Mouse (Mus musculus) kidney, postnatal 36 days (tissue): ENCODE results near the gene Defb38.

ENCODE experiments used
- DNase-seq, 2 experiments: peaks; one replicate each; pipeline ENCODE4 v3.0.0; 2021 to 2022; ENCODE audit warnings: mixed read lengths in 2 of 2

Defb38 gene

DNA sequence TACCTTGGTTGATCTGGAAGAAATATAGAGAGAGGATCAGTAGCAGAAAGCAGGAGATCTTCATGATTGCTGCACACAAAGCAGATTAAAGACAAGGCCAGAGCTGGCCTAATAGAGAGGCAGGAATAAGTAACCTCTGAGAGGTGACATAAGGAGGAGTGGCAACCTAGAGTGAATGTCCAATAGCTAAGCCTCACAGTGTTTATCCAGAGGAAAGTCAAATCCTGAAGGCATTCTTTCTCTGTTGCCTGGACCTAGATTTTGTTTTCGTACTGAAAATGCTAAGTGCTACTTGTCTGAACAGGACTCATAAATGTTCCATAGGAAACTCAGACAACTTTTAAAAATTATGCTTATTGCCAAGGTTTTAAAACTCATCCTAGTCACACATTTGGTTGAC is at the start of gene Defb38:
TSS of gene Defb38 (minus strand) at position 101 of the 400 bp plus-strand sequence.
- no peak for DNase-seq

DNA sequence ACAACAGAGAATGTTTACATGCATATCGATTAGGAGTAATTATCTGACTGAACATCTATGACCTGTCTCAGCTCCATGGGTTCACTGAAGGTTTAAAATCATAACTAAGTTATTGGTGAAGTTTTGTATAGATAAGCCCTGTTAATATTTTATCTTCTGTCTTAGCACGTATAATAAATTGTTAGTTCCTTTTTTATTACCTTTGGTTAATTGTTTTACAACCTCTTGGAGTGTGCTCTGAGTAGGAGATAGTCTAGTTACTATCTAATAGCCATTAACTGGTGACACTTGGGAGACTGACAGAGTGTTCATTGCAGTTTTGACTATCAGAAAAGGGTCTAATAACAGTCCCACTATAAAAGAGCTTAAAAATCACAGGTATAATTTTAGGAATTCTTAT is 39.6 kb upstream of the Defb38 start:
- no peak for DNase-seq

- DNase-seq: no peak
These were observed 38.3 kb upstream of the Defb38 start, which contains the start of gene Defb39 for GRCm38 (mm10) chr8:19064710-19065109. Gene Defb39 (minus strand): TSS chr8:19064810.

DNA sequence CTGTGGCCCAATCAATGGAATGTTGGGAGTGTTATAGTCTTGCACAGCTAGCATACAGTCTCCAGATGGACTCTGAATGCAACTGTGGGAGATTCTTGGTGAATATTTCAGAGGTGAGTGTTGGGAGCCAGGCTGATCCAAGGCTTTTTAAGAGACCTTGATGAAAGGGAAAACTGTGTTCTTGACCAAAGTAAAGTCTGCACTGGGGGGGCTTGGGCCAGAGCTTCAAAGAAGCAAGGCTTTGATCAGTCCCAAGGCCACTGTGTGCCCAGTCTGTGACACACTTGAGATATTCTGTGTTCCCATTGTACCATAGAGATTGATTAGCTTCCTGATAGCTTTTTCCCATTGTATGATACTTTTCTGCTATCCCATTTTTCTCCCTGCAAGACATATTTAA is 36.5 kb upstream of the Defb38 start:
- DNase-seq: no peak

DNA sequence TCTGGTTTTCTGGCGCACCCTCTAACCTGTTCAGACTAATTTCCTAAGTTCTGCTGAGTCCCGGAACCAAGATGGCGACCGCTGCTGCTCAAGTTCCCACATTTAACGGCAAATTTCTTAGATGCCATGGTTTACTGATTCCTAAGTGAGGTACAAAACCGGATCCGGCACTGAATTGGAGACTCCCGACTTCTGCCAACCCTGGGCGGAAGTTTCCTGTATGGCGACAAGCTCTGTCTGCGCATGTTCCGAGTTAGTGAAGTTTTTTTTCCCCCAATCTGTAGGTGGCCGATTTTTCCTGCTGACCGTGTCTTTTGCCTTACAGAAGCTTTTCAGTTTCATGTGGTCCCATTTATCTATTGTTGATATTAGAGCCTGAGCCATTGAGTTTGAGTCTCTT is 18.9 kb upstream of the Defb38 start:
- no peak for DNase-seq
